Mouse (Mus musculus) brain, embryonic 14.5 days (tissue): ENCODE results near the gene Myg1.

ENCODE experiments used
- CTCF ChIP-seq: fragments of 200-500 bp; IDR thresholded peaks from 2 replicates; pipeline ENCODE4 v1.5.1; 2012; ENCODE audit warnings: inconsistent platforms, mild to moderate bottlenecking, moderate library complexity, borderline replicate concordance; ENCODE audit not compliant: insufficient read depth, insufficient read length; ENCODE audit errors: extremely low read depth
- POLR2A ChIP-seq: fragments of 200-500 bp; IDR thresholded peaks from 2 replicates; pipeline ENCODE4 v1.6.1; 2012; ENCODE audit warnings: mild to moderate bottlenecking, inconsistent platforms, borderline replicate concordance; ENCODE audit not compliant: poor library complexity, insufficient read depth, insufficient read length, severe bottlenecking; ENCODE audit errors: extremely low read depth

GRCm38 (mm10) chr15:102324654-102325473 is 6.6 kb upstream of the Myg1 start:
- TF ChIP-seq POLR2A: no peak
- no peak for TF ChIP-seq CTCF
